Mouse (Mus musculus): ENCODE measurements around the gene Edem3. TPM values are rescaled to one million over a fixed set of nuclear protein-coding genes. Genes with fewer than 3 reads are reported as not detected.
"Not testable (repeated sequence)": the region's sequence is repeated elsewhere in the genome, so short reads cannot be mapped to it uniquely, and the experiment has no call there.

Gene Edem3
- total and polyA plus RNA-seq, 2 experiments from 2014 or later, result 6.6 to 16.5 TPM

DNA sequence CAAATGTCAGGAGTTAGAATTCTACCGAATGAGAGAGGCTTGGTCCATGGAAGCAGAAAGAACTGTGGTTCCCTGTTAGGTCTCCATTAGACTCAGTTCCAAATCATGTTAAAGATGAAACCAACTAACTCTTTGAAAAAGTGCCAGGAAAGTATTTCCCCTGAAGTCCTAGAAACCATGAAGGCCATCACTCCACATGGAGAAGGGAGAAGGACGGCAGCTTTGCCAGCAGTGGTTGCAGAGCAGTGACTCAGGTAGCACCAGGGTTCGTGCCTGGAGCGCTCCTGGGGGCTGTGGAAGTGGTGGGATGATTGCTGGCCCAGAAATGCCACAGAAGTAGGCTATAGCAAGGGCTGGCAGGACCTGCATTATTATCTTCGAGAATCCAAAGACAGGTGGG lies 31.2 kb downstream of the Edem3 start:
- no peak overlapping the region for H3K4me2 ChIP-seq (ENCODE audit: low read depth, low read length)
- peaks cover 54% of the 10 kb centered on the region for H3K36me3 ChIP-seq (replicated peaks; ENCODE audit: control insufficient read depth, insufficient read depth, low read length)
- no peak overlapping the region for H3K4me3 ChIP-seq (ENCODE audit: low read depth, low read length)
- no peaks in the 10 kb centered on the region for H3K4me1 ChIP-seq (ENCODE audit: control insufficient read depth, insufficient read depth)
- TF ChIP-seq EP300 (IDR thresholded peaks at IDR 0.05; ENCODE audit: low read depth), result no peak
- no peak for TF ChIP-seq CTCF (IDR thresholded peaks at IDR 0.05; ENCODE audit: low read depth)
- no peaks in the 10 kb centered on the region for H3K9me3 ChIP-seq (replicated peaks; ENCODE audit: control insufficient read depth, low read length)
- DNase-seq (ENCODE audit: low spot score), result no peak
- no peak overlapping the region for H3K27ac ChIP-seq (ENCODE audit: low read depth)
- no peak overlapping the region for H3K9ac ChIP-seq (replicated peaks; ENCODE audit: low read depth, low read length)
- no peaks in the 10 kb centered on the region for H3K27me3 ChIP-seq (ENCODE audit: control insufficient read depth, insufficient read depth, low read length)
- no peak for ATAC-seq (ENCODE audit: insufficient read depth, low read depth)
- 86% methylated on average over 5 of the region's 5 CpGs for WGBS

DNA sequence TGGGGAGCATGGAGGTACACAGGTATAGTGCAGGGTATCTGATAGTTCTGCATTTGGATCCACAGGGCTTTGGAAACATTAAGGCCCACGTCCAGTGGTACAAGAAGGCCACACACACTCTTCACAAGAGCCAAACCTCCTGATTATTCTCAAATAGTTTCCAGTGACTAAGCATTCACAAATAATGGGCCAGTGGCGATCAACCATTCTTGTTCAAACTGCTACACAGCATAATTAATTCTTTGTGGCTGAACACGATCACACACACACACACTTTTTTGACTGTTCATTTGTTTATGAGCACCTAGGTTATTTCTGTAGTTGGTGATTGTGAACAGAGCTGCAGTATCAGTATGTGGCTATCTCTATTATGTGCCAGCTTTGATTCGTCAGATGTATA lies 34.0 kb downstream of the Edem3 start:
- Histone ChIP-seq H3K9me3 (replicated peaks; ENCODE audit: control insufficient read depth, low read length) (no peaks in the 10 kb centered on the region), H3K9ac (replicated peaks; ENCODE audit: low read depth, low read length) (no peak overlapping the region), H3K4me2 (ENCODE audit: low read depth, low read length) (no peak overlapping the region), H3K4me1 (ENCODE audit: control insufficient read depth, insufficient read depth) (no peaks in the 10 kb centered on the region), H3K27me3 (ENCODE audit: control insufficient read depth, insufficient read depth, low read length) (no peaks in the 10 kb centered on the region), H3K27ac (ENCODE audit: low read depth) (no peak overlapping the region), H3K36me3 (replicated peaks; ENCODE audit: control insufficient read depth, insufficient read depth, low read length) (peaks cover 54% of the 10 kb centered on the region), H3K4me3 (ENCODE audit: low read depth, low read length) (no peak overlapping the region)
- no peak for TF ChIP-seq CTCF (IDR thresholded peaks at IDR 0.05; ENCODE audit: low read depth)
- no peak for TF ChIP-seq EP300 (IDR thresholded peaks at IDR 0.05; ENCODE audit: low read depth)
- 86% methylated on average over 4 of the region's 4 CpGs for WGBS
- ATAC-seq (ENCODE audit: insufficient read depth, low read depth), result no peak
- DNase-seq (ENCODE audit: low spot score), result no peak

DNA sequence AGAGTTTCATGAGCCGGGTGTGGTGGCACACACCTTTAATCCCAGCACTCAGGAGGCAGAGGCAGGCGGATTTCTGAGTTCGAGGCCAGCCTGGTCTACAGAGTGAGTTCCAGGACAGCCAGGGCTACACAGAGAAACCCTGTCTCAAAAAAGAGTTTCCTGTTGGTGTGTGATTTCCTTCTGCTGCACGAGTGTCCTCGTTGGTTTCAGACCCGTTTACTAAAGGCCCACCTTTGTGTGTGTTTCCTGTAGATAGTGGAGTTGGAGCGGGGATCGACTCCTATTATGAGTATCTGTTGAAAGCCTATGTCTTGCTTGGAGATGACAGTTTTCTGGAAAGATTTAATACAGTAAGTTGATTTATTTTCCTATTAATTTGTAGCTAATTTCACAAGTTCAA lies 36.9 kb downstream of the Edem3 start:
- not testable (repeated sequence) for H3K4me3 ChIP-seq (ENCODE audit: low read depth, low read length); DNase-seq (ENCODE audit: low spot score); H3K9ac ChIP-seq (replicated peaks; ENCODE audit: low read depth, low read length); H3K4me1 ChIP-seq (ENCODE audit: control insufficient read depth, insufficient read depth); H3K27ac ChIP-seq (ENCODE audit: low read depth); H3K27me3 ChIP-seq (ENCODE audit: control insufficient read depth, insufficient read depth, low read length); H3K4me2 ChIP-seq (ENCODE audit: low read depth, low read length); ATAC-seq (ENCODE audit: insufficient read depth, low read depth); H3K9me3 ChIP-seq (replicated peaks; ENCODE audit: control insufficient read depth, low read length)
- peaks cover 57% of the 10 kb centered on the region for H3K36me3 ChIP-seq (replicated peaks; ENCODE audit: control insufficient read depth, insufficient read depth, low read length)
- WGBS, result 72% methylated on average over 8 of the region's 8 CpGs

DNA sequence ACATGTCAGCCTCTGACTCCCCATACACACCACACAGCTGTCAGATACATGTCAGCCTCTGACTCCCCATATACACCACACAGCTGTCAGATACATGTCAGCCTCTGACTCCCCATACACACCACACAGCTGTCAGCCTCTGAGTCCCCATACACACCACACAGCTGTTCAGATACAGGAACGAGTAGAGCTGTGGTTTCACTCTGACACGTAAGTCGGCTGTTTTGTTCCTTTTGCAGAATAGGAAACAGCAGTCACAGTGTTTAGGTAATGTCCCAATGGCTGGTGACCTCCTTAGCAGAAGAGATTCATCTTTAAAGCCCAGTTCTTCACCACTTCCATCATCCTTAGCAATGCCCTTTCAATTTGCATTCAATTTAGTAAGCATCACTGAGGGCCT lies 47.6 kb downstream of the Edem3 start:
- WGBS, result 64% methylated on average over 3 of the region's 3 CpGs
- peaks cover 56% of the 10 kb centered on the region for H3K36me3 ChIP-seq (replicated peaks; ENCODE audit: control insufficient read depth, insufficient read depth, low read length)
- H3K27ac ChIP-seq (ENCODE audit: low read depth), result not testable (repeated sequence)

DNA sequence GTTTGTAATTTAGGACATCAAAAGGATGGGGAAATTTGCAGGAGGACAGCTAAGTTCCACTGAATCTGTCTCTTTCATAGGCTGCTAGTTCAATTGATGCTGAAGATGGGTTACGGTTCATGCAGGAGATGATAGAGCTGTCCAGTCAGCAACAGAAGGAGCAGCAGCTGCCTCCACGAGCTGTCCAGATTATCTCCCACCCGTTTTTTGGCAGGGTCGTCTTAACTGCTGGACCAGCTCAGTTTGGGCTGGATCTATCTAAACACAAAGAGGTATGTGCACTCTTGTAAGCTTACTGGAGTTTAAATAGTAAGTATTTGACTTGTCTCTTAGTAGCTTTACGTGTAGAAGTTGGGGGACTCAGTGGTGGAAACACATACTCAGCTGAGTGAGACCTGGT lies 52.1 kb downstream of the Edem3 start:
- no peak overlapping the region for H3K27ac ChIP-seq (ENCODE audit: low read depth)
- DNase-seq (ENCODE audit: low spot score) (no peak), ATAC-seq (ENCODE audit: insufficient read depth, low read depth) (no peak)
- no peak overlapping the region for H3K9ac ChIP-seq (replicated peaks; ENCODE audit: low read depth, low read length)
- TF ChIP-seq EP300 (IDR thresholded peaks at IDR 0.05; ENCODE audit: low read depth) (no peak), CTCF (IDR thresholded peaks at IDR 0.05; ENCODE audit: low read depth) (no peak)
- no peak overlapping the region for H3K4me2 ChIP-seq (ENCODE audit: low read depth, low read length)
- H3K36me3 ChIP-seq (replicated peaks; ENCODE audit: control insufficient read depth, insufficient read depth, low read length), result peaks cover 71% of the 10 kb centered on the region
- no peaks in the 10 kb centered on the region for H3K9me3 ChIP-seq (replicated peaks; ENCODE audit: control insufficient read depth, low read length)
- no peaks in the 10 kb centered on the region for H3K4me1 ChIP-seq (ENCODE audit: control insufficient read depth, insufficient read depth)
- H3K27me3 ChIP-seq (ENCODE audit: control insufficient read depth, insufficient read depth, low read length), result no peaks in the 10 kb centered on the region
- 84% methylated on average over 5 of the region's 5 CpGs for WGBS
- H3K4me3 ChIP-seq (ENCODE audit: low read depth, low read length), result no peak overlapping the region

More for the DNA sequence above, 47.6 kb downstream of the Edem3 start:
- H3K27me3 ChIP-seq (ENCODE audit: control insufficient read depth, insufficient read depth, low read length); DNase-seq (ENCODE audit: low spot score); ATAC-seq (ENCODE audit: insufficient read depth, low read depth); H3K4me3 ChIP-seq (ENCODE audit: low read depth, low read length); H3K9me3 ChIP-seq (replicated peaks; ENCODE audit: control insufficient read depth, low read length); H3K4me1 ChIP-seq (ENCODE audit: control insufficient read depth, insufficient read depth); H3K4me2 ChIP-seq (ENCODE audit: low read depth, low read length); H3K9ac ChIP-seq (replicated peaks; ENCODE audit: low read depth, low read length): not testable (repeated sequence)

DNA sequence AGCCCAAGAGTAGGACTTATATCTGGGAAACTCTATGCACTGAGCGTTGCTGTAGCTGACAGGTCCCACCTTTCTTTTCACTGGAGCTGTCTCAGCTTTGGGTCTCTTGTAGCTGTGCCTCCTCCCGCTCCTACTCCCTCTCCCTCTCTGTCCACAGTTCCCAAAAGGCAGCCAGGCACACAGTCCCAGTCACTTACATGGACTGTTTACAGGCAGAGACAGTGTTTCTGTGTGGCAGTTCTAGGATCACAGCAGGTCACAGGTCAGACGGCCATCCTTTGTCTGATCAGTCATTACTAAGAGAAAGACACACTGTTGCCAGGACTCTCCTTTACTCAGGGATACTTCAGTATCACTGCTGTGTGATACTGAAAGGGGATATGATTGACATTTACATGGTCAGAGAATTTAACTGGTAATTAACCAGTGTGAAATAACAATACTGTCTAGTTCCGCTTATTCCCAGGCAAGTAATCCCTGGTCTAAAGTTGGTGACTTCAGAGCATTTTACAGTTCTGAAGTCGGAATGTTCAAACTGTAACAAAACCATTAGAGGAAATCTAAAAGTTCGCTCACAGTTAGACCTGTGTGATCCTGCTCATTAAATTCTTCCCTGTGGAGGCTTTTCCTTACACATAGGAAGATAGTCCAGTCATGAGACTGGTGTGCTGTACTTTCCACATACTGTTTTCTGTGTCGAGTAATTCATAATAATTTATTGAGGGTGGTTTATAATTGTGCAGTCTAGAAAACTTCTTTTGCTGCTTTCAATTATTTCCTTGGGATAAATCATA lies 55.7 kb downstream of the Edem3 start:
- TF ChIP-seq CTCF (IDR thresholded peaks at IDR 0.05; ENCODE audit: low read depth) (no peak), EP300 (IDR thresholded peaks at IDR 0.05; ENCODE audit: low read depth) (no peak)
- no peaks in the 10 kb centered on the region for H3K27me3 ChIP-seq (ENCODE audit: control insufficient read depth, insufficient read depth, low read length)

More for the DNA sequence above, 55.7 kb downstream of the Edem3 start:
- Histone ChIP-seq H3K4me1 (ENCODE audit: control insufficient read depth, insufficient read depth) (no peaks in the 10 kb centered on the region), H3K9me3 (replicated peaks; ENCODE audit: control insufficient read depth, low read length) (no peaks in the 10 kb centered on the region), H3K4me3 (ENCODE audit: low read depth, low read length) (no peak overlapping the region), H3K4me2 (ENCODE audit: low read depth, low read length) (no peak overlapping the region), H3K27ac (ENCODE audit: low read depth) (no peak overlapping the region), H3K9ac (replicated peaks; ENCODE audit: low read depth, low read length) (no peak overlapping the region), H3K36me3 (replicated peaks; ENCODE audit: control insufficient read depth, insufficient read depth, low read length) (peaks cover 64% of the 10 kb centered on the region)
- ATAC-seq (ENCODE audit: insufficient read depth, low read depth), result no peak
- no peak for DNase-seq (ENCODE audit: low spot score)
- WGBS, result 84% methylated on average over 7 of the region's 7 CpGs

Data from heart, postnatal 0 days (tissue).